In genomic region chr16:56868361-56868760, GRCm38 (mm10) we compare ENCODE assay signal across 40 mouse cellular contexts. TPM values are rescaled to one million over a fixed set of nuclear protein-coding genes. Genes with fewer than 3 reads are reported as not detected.
"Had no signal": no experiment of that assay in that cellular context is flagged by ENCODE, and none has a peak within 500 bp of the region (broad histone marks: within the 10 kb centered on the region; RNA-seq: fewer than 3 reads in every experiment).

No protein-coding gene starts in this region.

- H3K4me1 ChIP-seq: limb, embryonic 10.5 days; limb, embryonic 12.5 days; limb, embryonic 13.5 days; limb, embryonic 15.5 days; liver, embryonic 12.5 days; liver, embryonic 13.5 days; liver, embryonic 15.5 days; lung, embryonic 15.5 days; megakaryocyte, embryonic 14.5 days; midbrain, embryonic 10.5 days; midbrain, embryonic 12.5 days; midbrain, embryonic 13.5 days; midbrain, embryonic 15.5 days; neural tube, embryonic 12.5 days had no signal

- H3K9ac ChIP-seq: limb, embryonic 12.5 days; limb, embryonic 13.5 days; limb, embryonic 15.5 days; liver, embryonic 12.5 days; liver, embryonic 13.5 days; liver, embryonic 14.5 days; liver, embryonic 15.5 days; liver, postnatal 0 days; lung, embryonic 14.5 days; lung, embryonic 15.5 days; midbrain, embryonic 12.5 days; midbrain, embryonic 13.5 days; midbrain, embryonic 15.5 days; neural tube, embryonic 12.5 days had no signal

- H3K36me3 ChIP-seq: limb, embryonic 10.5 days; limb, embryonic 12.5 days; limb, embryonic 13.5 days; limb, embryonic 15.5 days; liver, embryonic 12.5 days; liver, embryonic 13.5 days; liver, embryonic 15.5 days; lung, embryonic 15.5 days; midbrain, embryonic 10.5 days; midbrain, embryonic 12.5 days; midbrain, embryonic 13.5 days; midbrain, embryonic 15.5 days; neural tube, embryonic 12.5 days had no signal

- DNase-seq: left cerebral cortex, postnatal 4 days; liver; liver, embryonic 13.5 days; liver, postnatal 0 days; lung, adult 18-20 months; lung, adult 2 months; lung, postnatal 14 days; lung, postnatal 36 days; lung, postnatal 4 days; midbrain, embryonic 14.5 days had no signal

- H3K27me3 ChIP-seq: limb, embryonic 12.5 days; limb, embryonic 13.5 days; limb, embryonic 15.5 days; liver, embryonic 12.5 days; liver, embryonic 13.5 days; liver, embryonic 15.5 days; lung, embryonic 15.5 days; megakaryocyte, embryonic 14.5 days; midbrain, embryonic 12.5 days; midbrain, embryonic 13.5 days; midbrain, embryonic 15.5 days; neural tube, embryonic 12.5 days had no signal

- H3K9me3 ChIP-seq: limb, embryonic 10.5 days; limb, embryonic 12.5 days; limb, embryonic 13.5 days; limb, embryonic 15.5 days; liver, embryonic 12.5 days; liver, embryonic 13.5 days; liver, embryonic 15.5 days; lung, embryonic 15.5 days; midbrain, embryonic 10.5 days; midbrain, embryonic 12.5 days; midbrain, embryonic 13.5 days; midbrain, embryonic 15.5 days; neural tube, embryonic 12.5 days had no signal

- H3K27ac ChIP-seq: limb, embryonic 10.5 days; limb, embryonic 12.5 days; limb, embryonic 13.5 days; limb, embryonic 15.5 days; liver, embryonic 12.5 days; liver, embryonic 13.5 days; liver, embryonic 14.5 days; liver, embryonic 15.5 days; lung, embryonic 15.5 days; macrophage; midbrain, embryonic 10.5 days; midbrain, embryonic 12.5 days; midbrain, embryonic 13.5 days; midbrain, embryonic 15.5 days; neural tube, embryonic 12.5 days had no signal

- H3K4me3 ChIP-seq: limb, embryonic 10.5 days; limb, embryonic 12.5 days; limb, embryonic 13.5 days; limb, embryonic 15.5 days; liver, embryonic 12.5 days; liver, embryonic 13.5 days; liver, embryonic 15.5 days; lung, embryonic 15.5 days; megakaryocyte, embryonic 14.5 days; midbrain, embryonic 10.5 days; midbrain, embryonic 12.5 days; midbrain, embryonic 13.5 days; midbrain, embryonic 15.5 days; myocyte; neural tube, embryonic 12.5 days had no signal

RNA-seq across cellular contexts. Expression of gene Tmem45a, which starts 17.6 kb away (rescaled TPM):
- total RNA-seq: megakaryocyte progenitor cell, adult 5-6 weeks; megakaryocyte-erythroid progenitor cell, adult 5-6 weeks; monocyte, adult 5-6 weeks had no signal
- polyA plus RNA-seq: macrophage had no signal

RNA-seq across cellular contexts. Expression of gene Lnp1, which starts 59.5 kb away (rescaled TPM):
- total RNA-seq: liver, adult 2 months; megakaryocyte progenitor cell, adult 5-6 weeks; megakaryocyte, adult 5-6 weeks; megakaryocyte-erythroid progenitor cell, adult 5-6 weeks; midbrain, postnatal 0 days; monocyte, adult 5-6 weeks had no signal
- polyA plus RNA-seq: limb, embryonic 10.5 days; limb, embryonic 11.5 days; limb, embryonic 12.5 days; liver, adult 2 months; liver, embryonic 11.5 days; liver, embryonic 12.5 days; liver, embryonic 13.5 days; liver, embryonic 14.5 days; liver, embryonic 15.5 days; liver, embryonic 16.5 days; liver, postnatal 0 days; lung, adult 2 months; lung, embryonic 14.5 days; lung, postnatal 0 days; macrophage; midbrain, embryonic 10.5 days; midbrain, embryonic 11.5 days; midbrain, embryonic 12.5 days; midbrain, embryonic 13.5 days; midbrain, embryonic 14.5 days; midbrain, embryonic 16.5 days; myocyte; neural tube, embryonic 11.5 days; neural tube, embryonic 12.5 days had no signal
